In genomic region chr11:102819783-102820385, GRCm38 (mm10) we compare ENCODE assay signal across 9 mouse cellular contexts. TPM values are rescaled to one million over a fixed set of nuclear protein-coding genes. Genes with fewer than 3 reads are reported as not detected.
DNase-seq lines count a peak whose midpoint lies in the region; ATAC-seq lines count a peak whose summit lies in the region.
"Had no signal": no experiment of that assay in that cellular context is flagged by ENCODE, and none has a peak within 500 bp of the region (broad histone marks: within the 10 kb centered on the region; RNA-seq: fewer than 3 reads in every experiment).

No protein-coding gene starts in this region.

- H3K4me3 ChIP-seq in kidney, embryonic 14.5 days (ENCODE audit: low read length): peak overlapping the region; percentile 95
- peak overlapping the region; percentile 85 for H3K4me3 ChIP-seq in hindbrain, embryonic 10.5 days
- peak overlapping the region; percentile 88 for H3K4me3 ChIP-seq in midbrain, embryonic 11.5 days (ENCODE audit: low read depth, low read length)

- no peaks in the 10 kb centered on the region for H3K27me3 ChIP-seq in kidney, embryonic 14.5 days (ENCODE audit: control insufficient read depth, insufficient read depth, low read length)
- H3K27me3 ChIP-seq in hindbrain, embryonic 10.5 days (ENCODE audit: insufficient read depth, poor library complexity, severe bottlenecking): peaks cover 8% of the 10 kb centered on the region; the same call in 1 of the 2 replicates
- H3K27me3 ChIP-seq in midbrain, embryonic 11.5 days (ENCODE audit: control insufficient read depth, insufficient read depth, low read length): peaks cover 2% of the 10 kb centered on the region; the same call in 1 of the 2 replicates

- peak; percentile 8; the same call in 1 of the 2 replicates for ATAC-seq in kidney, embryonic 14.5 days (ENCODE audit: low FRiP score, low TSS enrichment)
- ATAC-seq in midbrain, embryonic 11.5 days (ENCODE audit: low FRiP score): no peak

- H3K4me2 ChIP-seq in kidney, embryonic 14.5 days (replicated peaks; ENCODE audit: low read depth, low read length): peak overlapping the region; percentile 88
- peak overlapping the region; percentile 56 for H3K4me2 ChIP-seq in midbrain, embryonic 11.5 days

- H3K36me3 ChIP-seq in kidney, embryonic 14.5 days (ENCODE audit: control insufficient read depth, insufficient read depth, low read length): no peaks in the 10 kb centered on the region
- H3K36me3 ChIP-seq in hindbrain, embryonic 10.5 days: no peaks in the 10 kb centered on the region
- no peaks in the 10 kb centered on the region for H3K36me3 ChIP-seq in midbrain, embryonic 11.5 days (ENCODE audit: control insufficient read depth, insufficient read depth, low read length)

- peaks cover 27% of the 10 kb centered on the region for H3K4me1 ChIP-seq in kidney, embryonic 14.5 days (ENCODE audit: control insufficient read depth, insufficient read depth, low read length)
- H3K4me1 ChIP-seq in hindbrain, embryonic 10.5 days (replicated peaks): peaks cover 40% of the 10 kb centered on the region
- peaks cover 16% of the 10 kb centered on the region for H3K4me1 ChIP-seq in midbrain, embryonic 11.5 days (ENCODE audit: control insufficient read depth, insufficient read depth, low read length)

- H3K9ac ChIP-seq in kidney, embryonic 14.5 days (ENCODE audit: low read depth, low read length): peak overlapping the region; percentile 98; the same call in 1 of the 2 replicates
- no peak overlapping the region for H3K9ac ChIP-seq in midbrain, embryonic 11.5 days (ENCODE audit: low read length)
- H3K9ac ChIP-seq: liver, embryonic 14.5 days had no signal

- 4% methylated on average over 14 of the region's 14 CpGs for WGBS in kidney, embryonic 14.5 days
- 8% methylated on average over 14 of the region's 14 CpGs for WGBS in hindbrain, embryonic 10.5 days
- 8% methylated on average over 14 of the region's 14 CpGs for WGBS in midbrain, embryonic 11.5 days

- H3K9me3 ChIP-seq in kidney, embryonic 14.5 days (ENCODE audit: control insufficient read depth, low read length): no peaks in the 10 kb centered on the region
- no peaks in the 10 kb centered on the region for H3K9me3 ChIP-seq in hindbrain, embryonic 10.5 days
- H3K9me3 ChIP-seq in midbrain, embryonic 11.5 days (ENCODE audit: control insufficient read depth, low read length): no peaks in the 10 kb centered on the region

- DNase-seq in kidney, adult 11 months: no peak
- DNase-seq in brain, adult 2 months (ENCODE audit: low read depth, low spot score): peak; percentile 23
- DNase-seq in hindbrain, embryonic 10.5 days (ENCODE audit: low spot score): no peak
- peak; percentile 88 for DNase-seq in midbrain, embryonic 11.5 days (ENCODE audit: low spot score, missing footprints)
- DNase-seq in cerebellum, adult 8-10 months: no peak
- no peak for DNase-seq in layer of hippocampus, postnatal 36 days
- DNase-seq in spleen, postnatal 10 days (ENCODE audit: low spot score in 2 of 2): no peak

- H3K27ac ChIP-seq in kidney, embryonic 14.5 days (ENCODE audit: low read depth, low read length): peak overlapping the region; percentile 97; the same call in 1 of the 2 replicates
- H3K27ac ChIP-seq in hindbrain, embryonic 10.5 days: peak overlapping the region; percentile 99
- H3K27ac ChIP-seq in midbrain, embryonic 11.5 days (ENCODE audit: low read depth, low read length): no peak overlapping the region
- H3K27ac ChIP-seq: liver, embryonic 14.5 days had no signal

RNA-seq across cellular contexts. Expression of gene Gjc1, which starts 0.4 kb away (rescaled TPM):
- polyA plus RNA-seq in kidney, embryonic 14.5 days (2014; fragmentation: Nextera tagmentation; extraction: Ambion mirVana): 63.0 and 69.6 TPM in 2 replicates
- polyA plus RNA-seq in hindbrain, embryonic 10.5 days (2016; fragmentation: Nextera tagmentation; extraction: Ambion mirVana): 71.1 and 81.3 TPM in 2 replicates
- polyA plus RNA-seq in midbrain, embryonic 11.5 days (2014; fragmentation: Nextera tagmentation; extraction: Ambion mirVana): 85.5 and 87.8 TPM in 2 replicates
- total RNA-seq in layer of hippocampus, postnatal 36 days (2021): 1 to 10 TPM; 5.1 TPM

RNA-seq across cellular contexts. Expression of gene Higd1b, which starts 15.8 kb away (rescaled TPM):
- 0.44 TPM in 1 of 2 replicates, not detected in the other for polyA plus RNA-seq in kidney, embryonic 14.5 days (2014; fragmentation: Nextera tagmentation; extraction: Ambion mirVana)
- not detected in 2 replicates for polyA plus RNA-seq in hindbrain, embryonic 10.5 days (2016; fragmentation: Nextera tagmentation; extraction: Ambion mirVana)
- not detected in 2 replicates for polyA plus RNA-seq in midbrain, embryonic 11.5 days (2014; fragmentation: Nextera tagmentation; extraction: Ambion mirVana)
- 1 to 10 TPM; 2.0 to 4.6 TPM for total RNA-seq in layer of hippocampus, postnatal 36 days (2021)
- polyA plus RNA-seq: liver, embryonic 14.5 days had no signal

RNA-seq across cellular contexts. Expression of gene Adam11, which starts 58.6 kb away (rescaled TPM):
- 3.5 and 7.8 TPM in 2 replicates for polyA plus RNA-seq in kidney, embryonic 14.5 days (2014; fragmentation: Nextera tagmentation; extraction: Ambion mirVana)
- polyA plus RNA-seq in hindbrain, embryonic 10.5 days (2016; fragmentation: Nextera tagmentation; extraction: Ambion mirVana): 14.6 and 22.6 TPM in 2 replicates
- polyA plus RNA-seq in midbrain, embryonic 11.5 days (2014; fragmentation: Nextera tagmentation; extraction: Ambion mirVana): 13.6 and 13.8 TPM in 2 replicates
- 100 to 1,000 TPM; 188 to 201 TPM for total RNA-seq in layer of hippocampus, postnatal 36 days (2021)

Comparison
In these comparisons a context has a peak if more than half of its experiments do, and no peak if none do; other contexts are left out.
1. DNase-seq: peak in brain, adult 2 months (single experiment) and midbrain, embryonic 11.5 days (single experiment); none in kidney, adult 11 months (single experiment), hindbrain, embryonic 10.5 days (single experiment), cerebellum, adult 8-10 months (single experiment), layer of hippocampus, postnatal 36 days (0 of 2) and spleen, postnatal 10 days (0 of 2).
2. Peak in every context shown above with its lines, with median percentiles within 50 percentile points of each other: H3K4me3 ChIP-seq.